Mouse (Mus musculus): Measurements from ENCODE around the gene Pfn3.

The Pfn3 gene

DNA sequence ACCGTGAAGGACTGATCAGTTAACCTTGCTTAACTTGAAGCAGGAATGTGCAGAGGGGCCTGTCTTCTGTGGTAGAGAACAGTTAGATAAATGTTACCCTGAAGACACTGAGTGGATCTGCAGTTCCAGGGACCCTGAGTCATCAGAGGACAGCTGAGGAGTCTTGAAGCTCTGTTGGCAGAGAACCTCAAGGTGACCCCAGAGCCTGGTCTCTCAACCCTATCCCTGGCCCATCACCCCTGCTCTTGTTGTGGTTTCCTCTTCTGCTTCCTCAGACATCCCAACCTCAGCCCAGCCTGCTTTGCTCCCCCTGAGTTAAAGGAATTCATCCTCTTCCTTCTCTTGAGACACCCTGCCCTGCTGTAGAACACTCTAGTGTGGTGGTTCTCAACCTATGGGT, 16.9 kb downstream of the Pfn3 start, which contains the start of gene Slc34a1:
Slc34a1 (plus strand) TSS at position 100 of the 400 bp plus-strand sequence.
- no peak for DNase-seq (ENCODE audit: low read depth, low spot score)

DNA sequence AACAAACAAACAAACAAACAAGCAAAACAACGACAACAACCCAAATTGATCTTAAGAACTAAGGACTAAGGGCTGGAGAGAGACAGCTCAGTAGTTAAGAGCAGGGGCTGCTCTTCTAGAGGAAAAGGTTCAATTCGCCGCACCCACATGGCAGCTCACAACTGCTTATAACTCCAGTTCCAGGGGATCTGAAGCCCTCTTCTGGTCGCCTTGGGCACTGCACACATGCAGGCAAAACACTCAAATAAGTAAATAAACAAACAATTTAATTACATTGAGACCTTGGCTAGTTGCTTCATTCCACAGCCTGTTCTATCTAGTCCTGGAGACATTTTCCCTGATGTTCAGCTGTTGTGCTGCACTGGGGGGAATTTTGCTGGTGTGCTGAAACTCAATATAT, 22.1 kb downstream of the Pfn3 start:
- peak; percentile 83 for DNase-seq (ENCODE audit: low read depth, low spot score)

DNA sequence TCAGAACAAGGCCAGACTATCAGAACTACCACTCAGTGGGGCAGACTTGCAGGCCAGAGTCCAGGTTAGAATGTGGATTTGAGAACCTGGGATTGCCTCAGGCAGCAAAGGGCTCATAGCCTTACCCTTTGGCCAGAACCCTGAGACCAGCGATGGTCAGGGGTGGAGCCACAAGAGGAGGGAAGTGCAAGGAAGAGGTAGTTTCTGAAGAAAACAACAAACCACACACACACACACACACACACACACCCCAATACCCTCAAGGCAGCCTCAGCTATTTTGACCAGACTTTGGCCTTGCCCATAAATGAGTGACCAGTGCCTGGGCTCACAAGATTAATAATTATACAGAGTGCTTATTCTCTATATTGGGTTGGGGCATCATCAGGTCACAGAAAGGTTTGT, 23.4 kb downstream of the Pfn3 start:
- no peak for DNase-seq (ENCODE audit: low read depth, low spot score)

DNA sequence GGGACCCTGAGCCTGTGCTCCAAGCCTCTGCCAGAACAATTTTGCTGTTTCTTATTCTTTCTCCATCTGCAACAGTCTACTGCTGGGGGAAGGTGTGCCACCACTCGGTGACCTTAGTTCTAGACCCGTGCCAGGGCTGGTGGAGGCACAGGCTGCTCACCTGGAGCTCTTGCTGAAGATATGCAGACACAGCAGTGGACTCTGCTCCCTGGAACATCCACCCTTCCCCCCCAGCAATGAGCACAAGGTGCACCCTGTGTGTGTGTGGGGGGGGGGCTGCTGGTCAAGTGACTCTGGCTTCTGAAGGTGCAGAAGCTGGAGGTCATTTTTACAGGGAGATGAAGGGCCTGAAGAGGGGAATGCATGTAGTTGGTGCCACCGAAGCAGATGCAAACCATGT, 24.4 kb downstream of the Pfn3 start:
- DNase-seq (ENCODE audit: low read depth, low spot score) = no peak

DNA sequence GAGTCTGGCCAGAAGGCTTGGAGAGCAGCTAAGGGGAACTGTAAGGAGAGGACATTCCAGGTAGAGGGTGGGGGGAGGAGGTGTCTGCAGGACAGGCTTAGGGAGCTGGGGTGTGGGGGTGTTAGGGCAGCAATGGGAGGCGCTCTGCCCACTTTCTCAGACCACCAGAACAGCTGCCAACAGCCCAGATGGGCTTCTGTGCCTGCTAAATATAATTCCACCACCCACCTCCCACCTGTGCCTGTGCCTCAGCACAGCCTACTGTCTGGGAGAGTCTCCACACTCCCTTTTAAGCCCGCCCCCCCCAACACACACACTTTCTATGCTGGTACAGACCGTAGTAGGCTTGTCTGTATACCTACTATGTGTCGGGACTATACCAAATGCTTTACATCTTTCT, 33.2 kb downstream of the Pfn3 start:
- no peak for DNase-seq (ENCODE audit: low read depth, low spot score)

DNA sequence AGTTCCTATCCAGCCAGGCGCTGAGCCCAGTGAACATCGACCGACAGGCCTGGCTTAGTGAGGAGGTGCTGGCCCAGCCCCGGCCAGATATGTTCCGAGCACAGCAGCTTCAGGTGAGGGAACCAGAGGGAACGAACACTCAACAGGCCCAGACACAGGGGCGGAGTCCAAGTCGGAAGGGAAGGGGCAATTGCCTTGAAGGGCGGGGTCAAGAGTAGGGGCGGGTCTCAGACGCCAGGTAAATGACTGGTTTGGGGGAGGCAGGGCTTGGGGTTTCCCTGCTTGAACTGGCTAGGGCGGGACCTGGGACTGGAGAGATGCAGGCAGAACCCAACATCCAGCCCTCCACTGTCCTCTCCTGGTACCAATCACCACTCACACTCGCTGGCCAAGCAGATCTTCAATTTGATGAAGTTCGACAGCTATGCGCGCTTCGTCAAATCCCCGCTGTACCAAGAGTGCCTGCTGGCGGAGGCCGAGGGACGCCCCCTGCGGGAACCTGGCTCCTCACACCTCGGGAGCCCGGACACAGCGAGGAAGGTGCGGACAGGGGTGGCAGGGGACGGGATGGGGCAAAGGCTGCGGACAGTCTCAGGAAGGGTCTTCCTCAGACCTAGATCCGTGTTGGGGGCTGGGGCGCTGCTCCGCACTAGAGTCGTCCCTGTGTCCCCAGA, 36.0 kb downstream of the Pfn3 start:
- peak; percentile 83 for DNase-seq (ENCODE audit: low read depth, low spot score)

DNA sequence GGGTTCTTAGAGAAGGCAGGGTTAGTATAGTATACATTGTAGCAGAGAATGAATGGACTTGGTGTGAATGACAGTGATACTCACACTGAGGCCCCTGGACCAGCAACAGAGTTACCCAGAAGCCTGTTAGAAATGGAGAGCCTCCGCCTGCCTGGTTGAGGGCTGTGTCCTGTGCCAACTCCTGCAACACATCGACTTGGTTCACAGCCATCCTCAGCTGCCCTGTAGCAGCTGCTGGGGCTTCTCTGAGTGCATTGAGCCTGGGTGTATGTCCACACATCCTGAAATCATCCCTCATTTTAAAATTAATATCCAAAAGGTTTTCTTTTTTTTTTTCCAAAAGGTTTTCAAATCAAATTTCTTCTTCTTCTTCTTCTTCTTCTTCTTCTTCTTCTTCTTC, 39.2 kb downstream of the Pfn3 start:
- DNase-seq (ENCODE audit: low read depth, low spot score) = no peak

DNA sequence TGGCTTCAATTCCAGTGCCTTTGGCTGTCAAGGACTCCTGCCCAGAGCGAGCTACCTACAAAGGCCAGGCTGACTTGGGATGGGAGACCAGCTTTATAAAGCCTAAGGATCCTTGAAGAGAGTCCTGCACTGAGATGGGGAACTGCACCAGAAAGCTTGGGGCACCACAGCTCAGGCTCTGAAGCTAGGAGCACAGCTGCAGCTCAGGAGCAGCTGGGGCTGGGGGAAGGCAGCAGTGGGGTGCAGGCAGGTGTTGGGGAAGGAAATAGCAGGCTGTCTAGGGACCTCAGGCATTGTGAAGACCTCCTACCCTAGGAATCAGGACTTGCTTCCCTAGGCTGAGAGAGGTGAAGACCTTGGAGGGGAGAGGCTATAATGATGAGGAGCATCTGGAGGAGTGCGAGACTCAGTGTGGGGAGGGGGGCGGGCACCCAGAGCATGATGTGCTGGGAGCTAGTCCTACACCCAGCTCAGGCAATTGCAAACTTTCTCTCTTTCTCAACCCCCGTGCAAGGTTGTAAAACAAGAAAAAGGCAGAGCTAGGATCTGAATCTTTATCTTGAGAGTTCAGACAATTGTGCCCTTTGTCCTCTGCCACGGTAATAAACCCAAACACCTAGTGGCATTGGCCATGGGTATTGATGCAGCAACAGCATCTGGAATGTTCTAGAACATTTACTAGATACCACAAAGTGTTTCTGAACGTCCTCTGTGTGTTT, 40.7 kb downstream of the Pfn3 start:
- DNase-seq (ENCODE audit: low read depth, low spot score) = no peak

DNA sequence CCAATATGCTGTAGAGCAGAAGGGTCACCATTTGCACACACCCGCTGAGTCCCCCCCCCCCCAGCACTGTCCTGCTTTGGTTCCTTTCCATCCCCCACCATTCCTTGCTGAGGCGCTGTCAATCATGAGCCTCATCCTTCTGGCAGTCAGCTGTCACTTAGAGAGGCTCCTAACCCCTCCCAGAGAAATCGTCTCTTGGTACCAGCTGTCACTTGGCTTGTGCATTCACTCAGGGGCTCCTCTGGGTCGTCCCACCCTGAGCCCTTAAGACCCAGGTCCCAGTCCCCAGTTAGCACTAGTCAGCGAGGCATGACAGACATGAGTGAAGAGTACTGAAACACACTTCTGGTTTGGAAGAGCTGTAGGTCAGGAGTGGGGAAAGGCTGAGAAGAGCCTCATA, 43.3 kb downstream of the Pfn3 start:
- DNase-seq (ENCODE audit: low read depth, low spot score) = no peak

DNA sequence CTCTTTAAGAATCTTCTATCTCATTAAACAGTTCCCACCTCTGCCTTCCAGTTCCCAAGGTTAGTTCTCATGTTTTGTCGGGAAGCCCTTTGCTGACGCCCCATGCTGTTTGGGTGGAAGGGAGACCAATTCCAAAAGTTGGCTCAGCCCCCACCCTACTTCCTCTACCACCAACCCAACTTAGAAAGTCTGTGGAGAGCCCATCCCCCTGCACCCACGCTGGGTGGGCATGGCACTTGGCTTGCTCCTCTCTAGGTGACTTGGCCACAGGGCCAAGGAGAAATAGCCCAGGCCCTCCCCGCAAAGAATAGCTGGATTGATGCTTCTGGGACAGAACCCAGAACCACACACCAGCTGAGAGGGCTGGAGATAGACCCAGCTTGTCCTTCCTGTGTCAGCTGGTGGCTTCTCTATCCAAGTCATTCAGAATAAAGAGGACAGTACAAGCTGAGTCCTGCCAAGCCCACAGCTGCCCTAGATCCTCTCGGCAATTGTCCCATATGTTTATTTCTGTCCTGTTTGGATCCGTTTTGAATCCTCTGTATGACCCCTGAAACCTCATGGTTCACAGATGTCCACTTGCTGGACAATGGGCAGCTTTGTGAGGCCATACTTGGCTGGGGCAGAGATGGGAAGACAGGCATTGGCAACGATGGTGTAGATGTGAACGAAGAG, 43.9 kb downstream of the Pfn3 start:
- DNase-seq (ENCODE audit: low read depth, low spot score) = no peak

DNA sequence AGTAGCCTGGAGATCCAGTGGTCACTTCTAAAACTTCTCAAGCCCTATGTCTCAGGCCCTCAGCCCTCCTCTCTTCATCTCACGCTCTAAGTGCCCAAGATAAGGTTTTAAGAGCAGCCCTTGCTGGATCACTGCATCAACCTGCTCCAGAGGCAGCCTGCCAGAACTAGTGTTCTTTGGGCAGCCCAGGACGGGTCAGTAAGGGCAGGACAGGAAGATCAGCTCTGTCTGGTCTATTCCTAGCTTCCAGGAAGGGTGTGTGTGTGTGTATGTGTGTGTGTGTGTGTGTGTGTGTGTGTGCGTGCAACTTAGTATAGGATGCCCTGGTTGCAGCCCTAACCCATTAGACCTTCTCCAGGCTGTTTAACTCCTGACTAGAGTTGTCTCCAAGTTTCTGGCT, 44.8 kb downstream of the Pfn3 start:
- DNase-seq (ENCODE audit: low read depth, low spot score) = no peak

DNA sequence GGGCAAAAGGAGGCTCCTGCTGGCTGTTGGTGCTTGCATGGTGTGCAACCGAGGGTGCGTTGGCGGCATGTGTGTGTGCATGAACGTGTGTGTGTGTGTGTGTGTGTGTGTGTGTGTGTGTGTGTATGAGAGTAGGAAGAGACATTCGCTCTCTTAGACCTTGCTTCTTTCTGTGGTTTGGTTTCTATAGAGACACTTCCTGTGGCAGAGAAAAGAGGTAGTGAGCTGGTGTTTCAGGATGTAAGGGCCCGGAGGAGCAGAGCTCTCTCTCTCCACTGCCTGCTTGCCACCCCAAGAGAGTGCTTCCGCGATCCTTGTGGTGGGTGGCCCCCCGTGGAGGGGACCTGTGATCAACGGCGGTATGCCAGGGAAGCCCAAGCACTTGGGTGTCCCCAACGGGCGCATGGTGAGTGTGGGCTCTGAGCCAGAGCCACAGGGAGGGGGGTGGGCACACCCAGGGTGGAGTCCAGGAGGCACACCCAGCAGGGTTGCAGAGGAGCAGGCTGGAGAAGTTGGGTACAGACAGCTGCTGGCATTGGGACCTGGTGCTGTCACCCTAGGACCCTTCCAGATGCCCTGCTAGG, 45.4 kb downstream of the Pfn3 start, which contains the start of gene Rgs14:
Rgs14 (plus strand) TSS at position 202 of the 584 bp plus-strand sequence.
- DNase-seq (ENCODE audit: low read depth, low spot score) = no peak

DNA sequence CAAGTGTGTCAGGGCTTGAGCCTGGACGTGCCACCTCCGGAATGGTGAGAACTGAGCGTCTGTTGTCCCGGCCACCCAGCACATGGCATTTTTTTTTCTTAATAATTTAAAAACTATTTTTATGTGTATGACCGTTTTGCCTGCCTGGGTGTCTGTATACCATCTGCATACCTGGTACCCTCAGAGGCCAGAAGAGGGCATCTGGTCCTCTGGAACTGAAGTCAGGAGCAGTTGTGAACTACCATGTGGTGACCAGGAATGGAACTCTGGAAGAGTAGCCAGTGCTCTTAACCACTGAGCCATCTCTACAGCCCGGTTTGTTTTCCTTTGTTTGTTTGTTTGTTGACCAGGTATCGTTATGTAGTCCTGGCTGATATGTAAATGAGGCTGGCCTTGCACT, 46.6 kb downstream of the Pfn3 start:
- no peak for DNase-seq (ENCODE audit: low read depth, low spot score)

Measured in ES-CJ7 (cell line).